Mouse (Mus musculus) gastrocnemius, postnatal 10 days (tissue): Measurements from ENCODE around the gene Ntf3. TPM values are rescaled to one million over a fixed set of nuclear protein-coding genes. Genes with fewer than 3 reads are reported as not detected.

Experiments
- DNase-seq: peaks from one replicate; pipeline ENCODE4 v3.0.0; 2021; ENCODE audit warnings: mixed read lengths
- long read RNA-seq, 2 experiments: library from polyadenylated mRNA; stranded (forward); transcript quantifications; one replicate each; pipeline ENCODE4 v2.0.0; 2021
- total RNA-seq, 2 experiments: library from RNA; stranded (reverse); gene quantifications; 2 replicates each; pipeline ENCODE4 v1.2.3; 2021

Ntf3 gene
- total RNA-seq = 1 to 10 TPM; 2.1 to 2.9 TPM
- long read RNA-seq, experiment 1, partial matches to known transcripts = 0 of 2 reads
- long read RNA-seq, experiment 1, other reads (novel, unspliced or antisense) = 0 of 2 reads
- long read RNA-seq, experiment 2, partial matches to known transcripts = 0 of 3 reads
- long read RNA-seq, experiment 2, other reads (novel, unspliced or antisense) = 0 of 3 reads

GRCm38 (mm10) chr6:126166548-126167207 is at the start of gene Ntf3:
TSS of gene Ntf3 (minus strand) at chr6:126166910.
- peak; percentile 9 for DNase-seq

- no peak for DNase-seq
Measured at GRCm38 (mm10) chr6:126213330-126213729, 46.6 kb upstream of the Ntf3 start.

- DNase-seq = no peak
Measured at GRCm38 (mm10) chr6:126203366-126203765, 36.7 kb upstream of the Ntf3 start.

- DNase-seq = no peak
Measured at GRCm38 (mm10) chr6:126202959-126203358, 36.2 kb upstream of the Ntf3 start.

GRCm38 (mm10) chr6:126201721-126202120 is 35.0 kb upstream of the Ntf3 start:
- no peak for DNase-seq

GRCm38 (mm10) chr6:126199916-126200315 is 33.2 kb upstream of the Ntf3 start:
- DNase-seq = no peak

- DNase-seq = no peak
Measured at GRCm38 (mm10) chr6:126194760-126195159, 28.1 kb upstream of the Ntf3 start.

- no peak for DNase-seq
Measured at GRCm38 (mm10) chr6:126190218-126190871, 23.6 kb upstream of the Ntf3 start.

- DNase-seq = no peak
Measured at GRCm38 (mm10) chr6:126187400-126187799, 20.7 kb upstream of the Ntf3 start.

GRCm38 (mm10) chr6:126186116-126186515 is 19.4 kb upstream of the Ntf3 start:
- DNase-seq = no peak

GRCm38 (mm10) chr6:126172071-126172470 is 5.4 kb upstream of the Ntf3 start:
- no peak for DNase-seq

- DNase-seq = no peak
Measured at GRCm38 (mm10) chr6:126170772-126171171, 4.1 kb upstream of the Ntf3 start.

GRCm38 (mm10) chr6:126167731-126168130 is 1.0 kb upstream of the Ntf3 start:
- peak; percentile 25 for DNase-seq

GRCm38 (mm10) chr6:126167208-126167590 is 489 bp upstream of the Ntf3 start:
- DNase-seq = no peak

- DNase-seq = no peak
Measured at GRCm38 (mm10) chr6:126165591-126166155, 1.0 kb downstream of the Ntf3 start.

- peak; percentile 53 for DNase-seq
Measured at GRCm38 (mm10) chr6:126164781-126165180, 1.9 kb downstream of the Ntf3 start.

- no peak for DNase-seq
Measured at GRCm38 (mm10) chr6:126163861-126164755, 2.6 kb downstream of the Ntf3 start.

GRCm38 (mm10) chr6:126163181-126163621 is 3.5 kb downstream of the Ntf3 start:
- DNase-seq = peak; percentile 53

- no peak for DNase-seq
Measured at GRCm38 (mm10) chr6:126162351-126162758, 4.4 kb downstream of the Ntf3 start.

- DNase-seq = no peak
Measured at GRCm38 (mm10) chr6:126161571-126162340, 5.0 kb downstream of the Ntf3 start.

GRCm38 (mm10) chr6:126160067-126160411 is 6.7 kb downstream of the Ntf3 start:
- DNase-seq = no peak
